Mouse (Mus musculus) intestine, embryonic 15.5 days (tissue): Measurements from ENCODE around the gene BC034090. TPM values are rescaled to one million over a fixed set of nuclear protein-coding genes. Genes with fewer than 3 reads are reported as not detected.
"Not testable (repeated sequence)": the region's sequence is repeated elsewhere in the genome, so short reads cannot be mapped to it uniquely, and the experiment has no call there.

Source experiments
- ATAC-seq: fragments of 200-750 bp; cut with Nextera tagmentation; 2 replicates; pipeline ENCODE4 v1.8.0; 2017; ENCODE audit warnings: moderate TSS enrichment, moderate library complexity
- H3K27ac ChIP-seq: fragments of 300-500 bp; sonication (generic); 2 replicates; pipeline ENCODE4 v1.5.1; 2015; ENCODE audit warnings: mild to moderate bottlenecking, inconsistent platforms
- H3K27me3 ChIP-seq: fragments of 300-500 bp; sonication (generic); replicated peaks from 2 replicates; pipeline ENCODE4 v1.6.1; 2015; ENCODE audit warnings: inconsistent platforms
- H3K36me3 ChIP-seq: fragments of 300-500 bp; sonication (generic); 2 replicates; pipeline ENCODE4 v1.6.1; 2015; ENCODE audit warnings: inconsistent platforms
- H3K4me1 ChIP-seq: fragments of 300-500 bp; sonication (generic); replicated peaks from 2 replicates; pipeline ENCODE4 v1.6.1; 2015; ENCODE audit warnings: inconsistent platforms
- H3K4me2 ChIP-seq: fragments of 300-500 bp; sonication (generic); replicated peaks from 2 replicates; pipeline ENCODE4 v1.6.1; 2015; ENCODE audit warnings: mild to moderate bottlenecking, inconsistent platforms
- H3K4me3 ChIP-seq: fragments of 300-500 bp; sonication (generic); replicated peaks from 2 replicates; pipeline ENCODE4 v1.5.1; 2015; ENCODE audit warnings: inconsistent platforms
- H3K9ac ChIP-seq: fragments of 300-500 bp; sonication (generic); 2 replicates; pipeline ENCODE4 v1.6.1; 2015; ENCODE audit warnings: inconsistent platforms
- H3K9me3 ChIP-seq: fragments of 300-500 bp; sonication (generic); 2 replicates; pipeline ENCODE4 v1.6.1; 2016; ENCODE audit warnings: inconsistent platforms
- WGBS: fragments of 180-500 bp; shearing (Covaris S2); methylation state at CpG from one replicate; pipeline ENCODE4 v1.1.7; 2015; 5-methylcytosine and 5-hydroxymethylcytosine counted together
- polyA plus RNA-seq: library from polyadenylated mRNA; unstranded; fragments of >200 nt; fragmentation: Nextera tagmentation; extraction: Ambion mirVana; gene quantifications from 2 replicates; pipeline ENCODE4 v1.2.1, GENCODE M21; 2015

BC034090 gene
- polyA plus RNA-seq, 1 experiment from 2014 or later: 1.7 TPM

DNA sequence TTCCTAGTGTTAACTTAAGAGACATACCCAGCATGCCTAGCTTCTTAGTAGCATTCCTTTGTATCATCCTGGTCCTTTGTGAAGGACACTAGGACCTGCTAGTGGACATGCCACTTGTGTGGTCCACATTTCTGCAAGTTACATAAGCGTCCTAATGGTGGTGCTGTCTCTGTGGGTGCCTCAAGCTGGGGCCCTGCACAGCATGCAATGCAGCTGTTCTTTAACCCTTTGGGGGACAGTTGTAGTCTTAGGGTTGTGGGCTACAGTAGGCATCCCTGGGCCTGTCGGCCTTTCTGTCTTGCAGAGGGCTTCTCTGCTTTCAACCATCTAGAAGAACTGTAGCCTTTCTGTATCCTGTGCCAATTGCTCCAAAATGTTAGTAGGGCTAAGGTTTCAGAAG lies 43.3 kb downstream of the BC034090 start:
- peak; percentile 52 for ATAC-seq
- no peaks in the 10 kb centered on the region for H3K9me3 ChIP-seq
- H3K4me3 ChIP-seq: no peak overlapping the region
- H3K27ac ChIP-seq: peak overlapping the region; percentile 25; the same call in 1 of the 2 replicates
- 56% methylated on average over 2 of the region's 2 CpGs for WGBS
- H3K27me3 ChIP-seq: no peaks in the 10 kb centered on the region
- H3K4me1 ChIP-seq: peaks cover 18% of the 10 kb centered on the region
- H3K4me2 ChIP-seq: no peak overlapping the region
- H3K9ac ChIP-seq: no peak overlapping the region
- 0 out of 2 replicates have a peak, but pooled peaks cover 6% of the 10 kb centered on the region for H3K36me3 ChIP-seq

GRCm38 (mm10) chr1:155199522-155199921 lies 44.7 kb downstream of the BC034090 start:
- H3K4me1 ChIP-seq: peaks cover 11% of the 10 kb centered on the region; the same call in 1 of the 2 replicates
- 76% methylated on average over 6 of the region's 6 CpGs for WGBS
- H3K27ac ChIP-seq: no peak overlapping the region
- H3K9me3 ChIP-seq: no peaks in the 10 kb centered on the region
- no peak overlapping the region for H3K4me2 ChIP-seq
- no peak overlapping the region for H3K9ac ChIP-seq
- H3K4me3 ChIP-seq: no peak overlapping the region
- no peak for ATAC-seq
- 0 out of 2 replicates have a peak, but pooled peaks cover 6% of the 10 kb centered on the region for H3K36me3 ChIP-seq
- no peaks in the 10 kb centered on the region for H3K27me3 ChIP-seq

GRCm38 (mm10) chr1:155196691-155197090 lies 47.6 kb downstream of the BC034090 start:
- H3K4me1 ChIP-seq: 0 out of 2 replicates have a peak, but pooled peaks cover 2% of the 10 kb centered on the region
- ATAC-seq: no peak
- no peak overlapping the region for H3K4me3 ChIP-seq
- no peaks in the 10 kb centered on the region for H3K27me3 ChIP-seq
- H3K27ac ChIP-seq: no peak overlapping the region
- H3K36me3 ChIP-seq: peaks cover 9% of the 10 kb centered on the region; the same call in 1 of the 2 replicates
- H3K9me3 ChIP-seq: no peaks in the 10 kb centered on the region
- H3K9ac ChIP-seq: no peak overlapping the region
- H3K4me2 ChIP-seq: no peak overlapping the region
- WGBS: 83% methylated on average over 4 of the region's 4 CpGs

DNA sequence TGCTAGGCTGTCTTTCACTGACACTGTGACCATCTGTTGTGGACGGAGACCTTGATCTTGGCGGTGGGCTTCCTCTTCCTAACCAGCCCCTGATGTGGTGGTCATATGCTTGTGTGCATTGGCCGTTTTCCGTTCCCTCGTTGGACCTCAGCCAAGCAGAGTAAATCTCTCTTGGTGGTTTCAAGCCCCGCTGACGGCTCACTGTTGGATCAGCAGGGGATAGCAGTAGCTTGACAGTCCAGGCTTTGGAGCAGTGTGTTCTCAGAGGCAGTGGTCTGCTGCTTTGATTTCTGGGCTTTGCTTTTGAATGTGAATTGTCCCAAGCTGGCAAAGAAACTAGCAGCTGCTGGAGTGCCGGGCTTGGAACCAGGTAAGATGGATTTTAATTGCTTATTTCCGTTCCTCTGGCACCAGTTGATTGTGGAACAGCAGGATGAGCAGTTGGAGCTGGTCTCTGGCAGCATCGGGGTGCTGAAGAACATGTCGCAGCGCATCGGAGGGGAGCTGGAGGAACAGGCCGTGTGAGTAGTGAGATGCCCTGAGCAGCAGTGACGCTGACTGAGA lies 51.4 kb downstream of the BC034090 start:
- ATAC-seq: no peak
- Histone ChIP-seq H3K36me3 (peaks cover 8% of the 10 kb centered on the region; the same call in 1 of the 2 replicates), H3K4me1 (no peaks in the 10 kb centered on the region), H3K9me3 (no peaks in the 10 kb centered on the region), H3K9ac (no peak overlapping the region), H3K4me3 (no peak overlapping the region), H3K27ac (no peak overlapping the region), H3K4me2 (no peak overlapping the region), H3K27me3 (no peaks in the 10 kb centered on the region)
- 74% methylated on average over 15 of the region's 15 CpGs for WGBS

DNA sequence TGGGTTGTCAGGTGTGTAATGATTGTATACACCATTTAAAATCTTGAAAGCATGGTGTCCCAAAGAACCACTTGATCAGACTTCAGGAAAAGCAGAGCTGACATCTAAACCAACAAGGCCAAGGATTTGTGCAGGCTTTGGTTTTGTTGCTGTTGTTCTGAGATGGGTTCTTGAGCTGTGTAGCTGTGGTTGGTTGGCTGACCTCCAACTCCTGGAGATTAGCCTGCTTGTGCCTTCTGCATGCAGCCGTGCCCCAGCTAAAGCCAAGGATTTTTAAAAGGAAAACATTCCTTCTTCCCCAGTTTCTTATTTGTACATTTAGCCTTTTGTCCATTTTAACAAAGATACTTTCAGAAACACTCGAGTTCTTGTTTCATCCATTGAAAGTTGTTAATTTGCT lies 52.6 kb downstream of the BC034090 start:
- Histone ChIP-seq H3K9ac (no peak overlapping the region), H3K36me3 (peaks cover 8% of the 10 kb centered on the region; the same call in 1 of the 2 replicates), H3K4me3 (no peak overlapping the region), H3K27ac (no peak overlapping the region), H3K4me1 (no peaks in the 10 kb centered on the region), H3K27me3 (no peaks in the 10 kb centered on the region), H3K4me2 (no peak overlapping the region), H3K9me3 (no peaks in the 10 kb centered on the region)
- no peak for ATAC-seq
- WGBS: 78% methylated on average over 2 of the region's 2 CpGs

DNA sequence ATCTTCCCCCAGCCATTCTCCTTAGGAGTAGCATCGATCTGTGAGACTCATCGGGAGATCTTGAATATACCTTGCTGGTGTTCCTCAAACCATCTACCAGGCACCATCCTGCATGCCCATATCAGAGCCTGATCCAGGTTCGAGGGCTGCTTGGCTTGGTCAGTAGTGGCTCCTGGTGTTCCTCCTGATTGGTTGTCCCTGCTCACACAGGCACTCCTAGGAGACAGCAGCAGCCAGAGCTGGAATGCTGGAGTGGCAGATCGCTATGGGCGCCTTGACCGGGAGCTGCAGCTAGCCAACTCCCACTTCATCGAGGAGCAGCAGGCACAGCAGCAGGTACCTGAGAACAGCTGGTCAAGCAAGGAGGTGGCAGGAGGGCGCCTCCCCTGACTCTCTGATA lies 53.0 kb downstream of the BC034090 start:
- Histone ChIP-seq H3K4me1 (no peaks in the 10 kb centered on the region), H3K27me3 (no peaks in the 10 kb centered on the region), H3K4me2 (no peak overlapping the region), H3K4me3 (no peak overlapping the region), H3K9me3 (no peaks in the 10 kb centered on the region), H3K36me3 (peaks cover 8% of the 10 kb centered on the region; the same call in 1 of the 2 replicates), H3K27ac (no peak overlapping the region), H3K9ac (no peak overlapping the region)
- no peak for ATAC-seq
- 87% methylated on average over 8 of the region's 8 CpGs for WGBS

DNA sequence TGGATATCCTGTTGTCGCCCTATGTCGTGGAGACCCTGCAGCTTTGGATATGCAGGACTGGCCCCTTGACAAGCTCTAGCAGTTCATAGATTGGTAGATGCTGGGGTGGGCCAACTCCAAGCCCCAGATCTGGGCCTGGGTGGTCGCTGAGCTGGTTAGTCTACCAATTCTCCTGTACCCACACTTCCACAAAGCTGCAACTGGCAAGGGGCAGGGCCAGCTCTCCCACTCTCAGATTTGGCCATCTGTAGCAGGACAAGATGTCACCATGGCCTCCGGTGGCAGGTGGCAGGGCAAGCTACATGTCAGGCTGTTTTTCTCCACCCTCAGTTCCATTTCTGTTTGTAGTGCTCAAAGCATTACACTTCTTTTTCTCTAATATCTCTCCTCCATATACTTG lies 55.6 kb downstream of the BC034090 start:
- Histone ChIP-seq H3K9ac (no peak overlapping the region), H3K4me2 (no peak overlapping the region), H3K9me3 (no peaks in the 10 kb centered on the region), H3K27ac (no peak overlapping the region), H3K4me1 (no peaks in the 10 kb centered on the region), H3K27me3 (no peaks in the 10 kb centered on the region), H3K4me3 (no peak overlapping the region), H3K36me3 (peaks cover 8% of the 10 kb centered on the region; the same call in 1 of the 2 replicates)
- WGBS: 90% methylated on average over 4 of the region's 4 CpGs
- ATAC-seq: no peak

DNA sequence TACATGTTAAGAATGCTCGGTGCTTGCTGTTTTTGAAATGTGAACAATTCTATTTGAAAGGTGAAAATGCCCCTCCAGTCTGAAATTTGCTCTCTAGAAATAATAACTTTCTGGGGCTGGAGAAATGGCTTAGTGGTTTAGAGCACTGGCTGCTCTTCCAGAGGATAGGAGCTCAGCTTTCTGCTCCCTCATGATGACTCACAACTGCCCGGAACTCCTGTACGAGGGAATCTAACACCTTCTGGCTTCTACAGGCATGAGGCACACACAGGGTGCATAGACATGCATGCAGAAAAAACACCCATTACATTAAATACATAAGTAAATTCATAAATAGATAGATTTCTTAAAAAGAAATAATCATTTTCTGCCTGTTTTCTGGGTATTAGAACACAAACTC lies 60.1 kb downstream of the BC034090 start:
- Histone ChIP-seq H3K4me2 (no peak overlapping the region), H3K36me3 (0 out of 2 replicates have a peak, but pooled peaks cover 5% of the 10 kb centered on the region), H3K4me3 (no peak overlapping the region), H3K9me3 (no peaks in the 10 kb centered on the region), H3K27me3 (no peaks in the 10 kb centered on the region), H3K9ac (no peak overlapping the region), H3K4me1 (no peaks in the 10 kb centered on the region), H3K27ac (no peak overlapping the region)
- ATAC-seq: no peak
- WGBS: 75% methylated on average over 3 of the region's 3 CpGs

DNA sequence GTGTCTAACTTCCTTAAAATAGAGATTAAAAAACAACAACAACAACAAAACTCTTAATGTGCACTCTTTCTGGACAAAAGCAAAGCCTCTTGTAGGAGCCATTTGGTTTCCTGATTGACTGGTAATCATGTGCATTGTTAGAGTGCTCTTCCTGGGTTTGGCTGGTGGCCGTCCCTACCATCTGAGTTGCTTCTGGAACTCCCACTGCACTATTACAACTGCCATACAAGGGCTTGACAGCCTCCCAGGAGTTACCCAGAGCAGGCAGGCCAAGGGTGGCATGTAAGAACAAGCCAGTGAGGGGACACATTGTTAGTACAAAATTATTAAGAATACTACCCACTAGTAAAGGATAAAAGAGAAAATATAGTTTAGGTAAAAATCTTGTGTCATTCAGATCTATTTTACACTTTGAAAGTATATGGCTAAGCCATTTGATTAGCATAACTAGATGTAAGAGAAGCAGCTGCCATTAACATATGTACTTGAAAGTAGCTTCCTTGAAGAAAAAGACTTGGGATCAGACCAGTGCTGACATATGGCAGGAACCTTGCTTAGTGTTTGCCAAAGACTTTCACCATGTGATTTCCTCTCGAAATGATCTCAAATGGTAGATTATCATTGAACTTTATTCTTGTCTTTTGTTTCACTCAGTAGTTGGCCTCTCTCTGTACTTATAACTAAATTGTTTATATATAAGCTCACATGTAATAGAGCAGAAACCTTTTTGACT lies 65.9 kb downstream of the BC034090 start:
- H3K4me2 ChIP-seq: no peak overlapping the region
- no peaks in the 10 kb centered on the region for H3K9me3 ChIP-seq
- 80% methylated on average over 2 of the region's 2 CpGs for WGBS
- no peak overlapping the region for H3K9ac ChIP-seq
- peaks cover 5% of the 10 kb centered on the region; the same call in 1 of the 2 replicates for H3K36me3 ChIP-seq
- ATAC-seq: no peak
- H3K27me3 ChIP-seq: no peaks in the 10 kb centered on the region
- H3K4me1 ChIP-seq: no peaks in the 10 kb centered on the region
- H3K27ac ChIP-seq: no peak overlapping the region
- H3K4me3 ChIP-seq: no peak overlapping the region

- no peaks in the 10 kb centered on the region for H3K4me1 ChIP-seq
- 84% methylated on average over 1 of the region's 1 CpGs for WGBS
- H3K4me3 ChIP-seq: no peak overlapping the region
- H3K27me3 ChIP-seq: no peaks in the 10 kb centered on the region
- ATAC-seq: no peak
- H3K9ac ChIP-seq: no peak overlapping the region
- H3K9me3 ChIP-seq: no peaks in the 10 kb centered on the region
- peaks cover 5% of the 10 kb centered on the region; the same call in 1 of the 2 replicates for H3K36me3 ChIP-seq
- no peak overlapping the region for H3K4me2 ChIP-seq
- H3K27ac ChIP-seq: no peak overlapping the region
These were observed 69.8 kb downstream of the BC034090 start for GRCm38 (mm10) chr1:155174424-155174823.

DNA sequence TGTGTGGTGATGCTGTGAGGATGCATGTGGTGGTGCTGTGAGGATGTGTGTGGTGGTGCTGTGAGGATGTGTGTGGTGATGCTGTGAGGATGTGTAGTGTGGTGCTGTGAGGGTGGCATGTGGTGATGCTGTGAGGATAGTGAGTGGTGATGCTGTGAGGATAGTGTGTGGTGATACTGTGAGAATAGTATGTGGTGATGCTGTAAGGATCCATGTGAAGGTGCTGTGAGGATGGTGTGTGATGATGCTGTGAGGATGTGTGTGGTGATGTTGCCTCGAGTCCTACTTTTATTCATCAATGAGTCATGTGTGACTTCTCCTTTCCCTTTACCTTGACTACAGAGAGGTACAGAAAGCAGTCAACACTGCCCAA lies 70.6 kb downstream of the BC034090 start:
- not testable (repeated sequence) for H3K9ac ChIP-seq, H3K27ac ChIP-seq, H3K4me2 ChIP-seq, H3K36me3 ChIP-seq, H3K27me3 ChIP-seq, H3K9me3 ChIP-seq, ATAC-seq, H3K4me3 ChIP-seq, H3K4me1 ChIP-seq
- WGBS: 89% methylated on average over 1 of the region's 1 CpGs

GRCm38 (mm10) chr1:155172895-155173643 lies 71.2 kb downstream of the BC034090 start:
- 88% methylated on average over 3 of the region's 3 CpGs for WGBS
- no peaks in the 10 kb centered on the region for H3K27me3 ChIP-seq

More at GRCm38 (mm10) chr1:155172895-155173643, 71.2 kb downstream of the BC034090 start:
- ATAC-seq: no peak
- Histone ChIP-seq H3K36me3 (peaks cover 5% of the 10 kb centered on the region; the same call in 1 of the 2 replicates), H3K9me3 (no peaks in the 10 kb centered on the region), H3K27ac (no peak overlapping the region), H3K9ac (no peak overlapping the region), H3K4me1 (no peaks in the 10 kb centered on the region), H3K4me3 (no peak overlapping the region), H3K4me2 (no peak overlapping the region)
